Mouse (Mus musculus) cortical plate, adult 2 months (tissue): ENCODE results near the gene Snai1.

ENCODE experiments used
- CTCF ChIP-seq: fragments of 200-500 bp; IDR thresholded peaks from 2 replicates; pipeline ENCODE4 v1.5.1; 2011; ENCODE audit warnings: mild to moderate bottlenecking, control low read depth, low read length; ENCODE audit not compliant: insufficient read depth; ENCODE audit errors: extremely low read depth
- POLR2A ChIP-seq: fragments of 200-500 bp; IDR thresholded peaks from 2 replicates; pipeline ENCODE4 v1.6.1; 2011; ENCODE audit warnings: mild to moderate bottlenecking, low read length, control low read depth; ENCODE audit not compliant: insufficient read depth; ENCODE audit errors: extremely low read depth

DNA sequence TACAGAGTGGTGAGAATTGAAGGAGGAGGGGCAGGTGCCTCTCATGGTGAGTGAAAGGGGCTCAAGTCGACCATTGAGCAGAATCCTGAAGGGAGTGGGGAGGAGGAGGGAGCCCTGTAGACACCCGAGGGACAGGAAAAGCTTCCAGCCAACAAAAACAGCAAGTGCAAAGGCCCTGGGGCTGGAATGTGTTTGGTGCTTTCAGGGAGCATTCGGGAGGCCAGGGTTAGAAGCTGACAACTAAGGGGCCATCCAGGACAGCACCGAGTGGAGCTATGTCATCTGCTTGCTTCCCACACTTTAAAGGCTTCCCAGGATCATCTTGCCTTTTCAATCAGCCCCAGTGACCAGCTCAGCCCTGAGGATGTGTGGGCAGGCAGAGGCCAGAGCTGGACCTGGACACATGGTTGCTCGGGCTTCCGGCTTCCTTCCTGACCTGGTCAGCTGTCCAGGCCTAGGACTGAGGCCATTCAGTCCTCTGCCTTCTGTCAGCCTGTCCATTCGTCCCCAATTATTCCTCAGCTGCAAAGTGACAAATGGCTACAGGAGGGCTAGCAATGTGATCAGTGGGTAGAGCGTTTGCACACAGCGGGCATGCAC lies 39.3 kb downstream of the Snai1 start:
- TF ChIP-seq CTCF (no peak), POLR2A (no peak)
